Mouse (Mus musculus): ENCODE data around the gene Spns3.

Gene Spns3

DNA sequence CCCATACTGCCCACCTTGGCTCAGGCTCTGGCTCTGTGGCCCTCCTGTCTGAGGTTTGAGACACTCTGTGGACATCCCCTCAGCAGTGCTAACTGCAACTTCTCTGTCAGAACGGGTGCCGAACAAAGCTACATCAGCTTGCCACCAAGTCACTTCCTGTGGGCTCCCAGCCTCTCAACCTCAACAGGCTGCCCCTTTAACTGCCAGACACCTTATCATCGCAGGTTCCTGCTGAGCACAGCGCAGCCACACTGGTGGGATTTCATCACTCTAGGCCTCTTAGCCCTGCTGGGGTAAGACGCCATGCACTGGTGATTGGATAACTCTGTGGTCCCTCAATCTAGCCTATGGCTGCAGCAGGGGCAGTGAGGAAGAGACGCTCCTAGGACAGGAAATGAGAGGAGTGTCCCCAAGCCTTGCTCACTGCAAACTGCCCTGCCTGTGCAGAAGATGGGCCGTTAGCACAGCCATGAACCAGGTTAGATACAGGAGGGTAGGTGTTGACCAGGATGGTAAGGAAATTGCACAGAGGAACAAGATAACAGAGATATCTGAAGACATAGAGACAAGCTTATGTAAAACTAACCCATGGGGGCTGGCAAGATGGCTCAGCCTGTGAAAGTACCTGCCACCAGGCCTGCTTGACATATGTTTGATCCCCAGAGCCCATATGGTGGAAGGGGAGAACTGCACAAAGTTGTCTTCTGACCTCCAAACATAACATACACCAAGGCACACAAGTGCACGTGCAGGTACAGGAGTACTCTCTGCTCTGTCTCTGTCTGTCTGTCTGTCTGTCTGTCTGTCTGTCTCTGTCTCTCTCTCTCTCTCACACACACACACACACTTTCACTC, at the start of gene Spns3:
Gene Spns3 (minus strand): TSS at position 373 of the 855 bp plus-strand sequence.
- DNase-seq = no peak

DNA sequence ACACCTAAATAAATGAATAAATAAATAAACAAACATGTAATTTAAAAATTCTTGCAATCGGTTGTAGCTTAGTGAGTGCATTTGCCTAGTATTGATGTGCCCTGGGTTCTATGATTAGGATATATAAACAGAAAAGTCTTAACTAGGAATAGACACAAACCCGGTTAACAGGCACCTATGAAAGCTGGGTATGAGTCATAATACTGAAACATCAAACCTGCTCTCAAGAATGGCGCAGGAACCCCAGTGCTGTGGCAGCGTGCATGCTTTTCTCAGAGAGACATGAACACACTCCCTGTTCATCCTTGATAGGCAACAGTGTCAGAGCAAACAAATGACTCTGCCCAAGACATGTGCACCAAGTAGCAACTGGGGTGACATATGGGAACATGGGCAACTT, 47.5 kb upstream of the Spns3 start:
- DNase-seq = no peak

DNA sequence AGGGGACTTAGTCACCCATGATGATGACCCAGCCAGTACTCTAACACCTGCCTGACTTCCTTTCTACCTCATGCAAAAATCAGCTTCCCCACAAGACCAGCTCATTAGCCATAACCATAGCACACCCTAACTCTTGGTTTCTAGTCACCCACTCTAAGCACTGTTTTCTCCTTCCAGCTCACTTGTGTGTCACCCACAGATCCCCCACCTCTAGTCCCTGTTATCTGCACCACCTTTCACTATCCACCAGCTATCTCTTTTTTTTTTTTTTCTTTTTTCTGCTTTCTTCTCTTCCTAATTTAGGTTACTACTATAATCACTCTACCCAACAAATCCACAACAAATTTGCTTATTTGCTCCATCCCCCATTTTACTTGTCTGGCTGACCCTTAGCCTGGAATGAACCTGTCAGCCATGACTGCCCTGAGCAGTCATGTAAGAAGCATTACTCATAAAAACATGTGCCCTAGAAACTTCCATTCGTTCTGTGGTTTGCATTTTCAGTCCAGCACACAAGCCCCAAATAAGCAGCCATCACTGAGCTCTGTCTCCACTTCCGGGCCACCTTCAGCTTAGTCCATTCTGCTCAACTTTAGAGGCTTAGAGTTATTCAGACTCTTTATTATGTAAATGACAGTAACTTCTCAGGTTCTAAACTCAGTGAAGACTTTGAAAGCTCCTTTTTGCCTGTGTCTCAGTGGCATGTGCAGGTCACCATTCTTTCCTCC, 44.9 kb upstream of the Spns3 start:
- DNase-seq = no peak

- DNase-seq = no peak
Observed at GRCm38 (mm10) chr11:72587537-72588233, 37.4 kb upstream of the Spns3 start.

- DNase-seq = no peak
Observed at GRCm38 (mm10) chr11:72586570-72586969, 36.3 kb upstream of the Spns3 start.

DNA sequence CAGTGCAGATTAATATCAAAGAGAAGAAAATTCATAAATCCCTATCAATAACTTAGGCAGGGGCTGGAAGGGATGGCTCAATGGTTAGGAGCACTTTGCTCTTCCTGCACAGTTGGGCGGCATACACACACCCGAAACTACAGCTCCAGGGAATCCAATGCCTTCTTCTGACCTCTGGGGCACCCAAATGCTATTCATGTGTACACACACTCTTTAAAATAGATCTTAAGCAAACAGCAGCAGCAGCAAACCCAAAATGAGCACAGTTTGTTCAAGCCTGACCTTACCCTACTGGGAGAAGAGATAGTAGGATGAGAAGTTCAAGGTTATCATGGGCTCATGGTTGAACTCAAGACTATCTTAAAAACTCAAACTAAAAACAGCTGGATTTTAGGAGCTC, 32.8 kb upstream of the Spns3 start:
- no peak for DNase-seq

- DNase-seq = no peak
Observed at GRCm38 (mm10) chr11:72582448-72582705, 32.1 kb upstream of the Spns3 start.

DNA sequence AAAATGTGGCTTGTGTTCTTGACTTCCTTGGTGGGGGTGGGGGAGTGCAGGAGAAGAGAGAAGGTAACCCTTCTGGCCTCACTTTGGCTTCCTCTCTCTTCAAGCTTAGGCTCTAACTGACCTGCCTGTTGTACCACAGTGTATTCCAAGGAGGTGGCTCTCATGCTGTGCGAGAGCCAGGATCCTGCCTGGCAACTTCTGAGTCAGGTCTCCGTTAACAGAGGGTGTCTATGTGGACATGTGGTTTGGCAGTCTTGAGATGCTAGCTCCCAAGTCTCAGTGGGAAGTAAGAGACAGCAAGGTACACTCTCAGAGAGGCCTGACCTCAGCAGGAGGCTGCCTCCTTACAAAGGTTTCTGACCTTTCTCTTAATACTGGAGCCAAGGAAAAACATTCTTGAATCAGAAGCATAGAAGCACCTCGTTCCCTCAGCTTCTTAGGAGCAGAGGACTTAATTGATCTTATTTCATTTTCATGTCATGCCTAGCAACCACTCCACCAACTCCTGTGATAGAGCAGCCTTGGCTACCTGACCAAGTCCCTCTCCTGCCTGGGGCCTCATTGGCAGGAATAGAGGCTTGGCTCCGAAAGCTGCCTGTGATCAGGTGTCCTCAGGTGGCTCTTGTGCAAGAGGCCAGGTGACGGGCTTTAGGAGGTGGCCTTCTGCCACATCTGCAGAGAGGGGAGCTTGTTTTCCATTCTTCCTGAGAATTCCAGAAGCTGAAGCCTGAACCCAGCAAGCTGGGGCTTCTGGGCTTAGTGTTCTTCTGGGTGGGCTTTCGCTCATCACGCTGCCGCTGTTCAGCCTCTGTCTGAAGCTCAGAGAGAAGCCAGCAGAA, 31.5 kb upstream of the Spns3 start:
- DNase-seq = no peak

DNA sequence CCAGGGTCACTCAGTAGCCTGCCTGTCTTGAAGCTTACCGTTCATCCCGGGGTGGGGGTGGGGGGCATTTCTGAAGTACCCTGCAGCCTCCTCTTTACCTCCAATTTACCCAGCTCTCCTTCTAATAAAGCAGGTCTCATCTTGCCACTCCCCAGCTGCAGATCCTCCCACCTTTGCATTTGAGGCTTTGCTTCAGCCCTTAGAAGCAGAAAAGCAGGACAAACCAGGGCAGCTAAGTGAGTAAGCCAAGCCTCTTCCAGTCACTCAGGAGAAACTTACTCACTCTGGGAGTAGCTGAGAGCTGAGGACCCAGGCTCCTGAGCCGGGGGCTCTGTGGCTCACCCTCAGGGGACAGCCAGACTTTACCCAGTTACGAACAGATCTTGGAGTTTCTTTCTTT, 28.2 kb upstream of the Spns3 start:
- no peak for DNase-seq

DNA sequence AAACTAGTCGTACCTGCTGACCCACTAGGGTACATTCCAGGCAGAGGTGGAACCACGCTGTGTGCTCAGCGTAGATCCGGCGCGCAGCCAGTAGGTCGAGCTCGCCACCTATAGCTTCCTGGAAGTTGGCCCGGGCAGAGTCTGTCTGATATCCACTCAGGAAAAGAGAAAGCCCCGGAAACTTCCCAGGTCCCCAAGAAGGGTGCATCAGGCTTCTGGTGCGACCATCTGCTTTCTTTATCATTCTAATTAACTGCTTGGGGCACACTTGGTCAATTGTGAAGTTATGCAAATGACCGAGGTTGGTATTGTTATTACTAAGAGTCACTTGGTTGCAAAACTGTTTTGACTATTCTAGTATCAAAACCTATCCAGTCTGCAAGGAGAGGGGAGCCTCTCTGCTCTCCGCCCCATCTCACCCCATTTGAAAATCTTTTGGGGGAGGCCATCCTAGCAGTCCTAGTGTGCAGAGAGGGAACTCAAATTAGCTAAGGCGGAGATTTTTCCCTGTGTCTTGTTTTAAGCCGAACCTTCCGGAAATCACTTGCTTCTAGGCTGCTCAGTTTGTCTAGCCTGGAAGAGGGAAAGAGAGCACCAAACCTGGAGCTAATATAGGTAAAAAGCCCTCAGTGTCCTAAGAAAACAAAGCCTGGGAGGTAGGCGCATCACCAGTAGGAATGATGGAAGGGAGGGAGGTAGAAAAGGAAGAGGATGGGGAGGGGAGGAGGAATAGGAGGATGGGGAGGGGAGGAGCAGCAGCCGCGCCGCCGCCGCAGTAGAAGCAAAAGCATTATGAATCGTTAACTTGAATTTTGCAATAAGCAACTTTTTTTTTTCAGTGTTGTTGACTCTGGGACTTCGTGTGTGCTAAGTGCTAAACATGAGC, 26.4 kb upstream of the Spns3 start:
- no peak for DNase-seq

GRCm38 (mm10) chr11:72576111-72576465, 25.8 kb upstream of the Spns3 start:
- no peak for DNase-seq

DNA sequence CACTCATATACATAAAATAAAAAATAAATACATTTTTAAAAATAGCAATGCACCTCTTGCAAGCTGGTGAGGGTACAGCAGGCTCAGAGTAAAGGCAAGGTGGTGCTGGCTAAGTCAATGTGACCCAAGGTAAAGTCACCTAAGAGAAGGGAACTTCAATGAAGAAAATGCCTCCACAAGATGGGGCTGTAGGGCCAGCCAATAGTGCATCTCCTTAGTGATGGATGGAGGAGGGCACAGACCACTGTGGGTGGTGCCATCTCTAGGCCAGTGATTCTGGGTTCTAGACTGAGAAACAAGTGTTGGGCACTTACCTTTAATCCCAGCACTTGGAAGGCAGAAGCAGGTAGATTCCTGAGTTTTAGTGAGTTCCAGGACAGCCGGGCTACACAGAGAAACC, 23.5 kb upstream of the Spns3 start:
- DNase-seq = no peak

DNA sequence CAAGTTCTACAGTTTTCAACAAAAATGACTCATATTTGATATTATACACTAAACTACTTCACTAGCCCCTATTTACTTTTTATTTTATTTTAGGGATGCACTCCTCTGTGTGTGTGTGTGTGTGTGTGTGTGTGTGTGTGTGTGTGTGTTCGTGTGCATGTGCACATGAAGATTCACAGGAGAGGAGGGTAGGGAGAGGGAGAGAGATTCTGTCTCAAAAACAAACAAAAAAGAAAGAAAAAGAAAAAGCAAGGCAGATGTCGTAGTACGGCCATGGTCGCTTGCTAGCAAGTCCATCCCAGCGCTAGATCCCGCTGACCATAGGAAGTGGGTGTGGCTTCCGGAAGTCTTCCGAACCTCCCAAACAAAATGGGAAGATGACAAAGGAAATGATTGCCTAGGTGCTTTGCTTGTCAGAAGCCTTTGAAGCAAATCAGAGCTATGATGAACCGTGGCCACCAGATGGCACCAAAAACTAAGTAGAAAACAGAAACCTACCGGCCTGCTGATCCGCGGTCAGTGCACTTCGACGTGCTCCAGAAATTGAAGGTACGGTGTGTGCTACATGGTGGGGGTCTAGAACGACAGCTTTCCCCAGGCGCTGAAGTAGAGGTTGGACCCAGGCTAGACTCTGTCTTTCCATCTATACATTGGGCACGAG, 20.1 kb upstream of the Spns3 start:
- peak; percentile 80 for DNase-seq

- no peak for DNase-seq
Observed at GRCm38 (mm10) chr11:72569671-72570318, 19.5 kb upstream of the Spns3 start.

- DNase-seq = no peak
Observed at GRCm38 (mm10) chr11:72569051-72569450, 18.7 kb upstream of the Spns3 start.

GRCm38 (mm10) chr11:72566816-72567338, 16.6 kb upstream of the Spns3 start:
- DNase-seq = no peak

DNA sequence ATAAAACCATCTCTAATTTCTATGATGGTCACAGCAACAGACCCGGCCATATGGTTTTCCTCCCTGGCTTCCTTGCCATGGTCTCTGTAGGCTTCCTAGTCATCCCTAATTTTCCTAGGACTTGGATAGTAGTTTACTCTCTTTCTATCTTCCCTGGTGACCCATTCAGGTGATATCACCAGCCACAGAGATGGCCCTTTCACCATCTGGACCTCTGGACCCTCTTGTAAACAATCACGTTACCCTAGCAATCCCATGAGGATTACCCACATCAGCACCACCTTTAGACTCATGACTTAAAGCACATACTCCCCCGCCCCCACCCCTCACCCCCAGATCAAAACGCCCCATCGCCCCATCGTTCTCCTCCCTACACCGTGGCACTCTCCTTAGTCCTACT, 16.0 kb upstream of the Spns3 start:
- no peak for DNase-seq

DNA sequence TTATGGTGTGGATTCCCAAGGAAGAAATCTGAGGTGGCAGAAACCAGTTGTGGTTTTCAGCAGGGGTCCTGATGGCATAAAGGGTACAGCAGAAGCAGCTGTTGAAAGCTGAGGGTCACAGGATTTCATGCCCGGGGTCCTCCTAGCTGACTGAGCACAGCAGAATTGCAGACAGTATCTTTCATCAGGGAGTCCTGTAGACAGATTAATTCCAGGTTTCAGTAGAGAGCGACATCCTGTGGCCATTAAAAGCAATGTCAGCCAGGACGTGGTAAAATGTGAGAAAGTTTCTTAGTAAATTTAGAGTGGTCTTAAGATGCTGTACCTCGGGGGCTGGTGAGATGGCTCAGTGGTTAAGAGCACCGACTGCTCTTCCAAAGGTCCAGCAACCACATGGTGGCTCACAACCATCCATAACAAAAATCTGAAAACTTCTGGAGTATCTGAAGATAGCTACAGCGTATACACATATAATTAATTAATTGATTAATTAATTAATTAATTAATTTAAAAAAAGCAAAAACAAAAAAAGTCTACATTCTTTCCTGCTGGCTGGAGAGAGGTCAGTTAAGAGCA, 14.0 kb upstream of the Spns3 start:
- DNase-seq = no peak

DNA sequence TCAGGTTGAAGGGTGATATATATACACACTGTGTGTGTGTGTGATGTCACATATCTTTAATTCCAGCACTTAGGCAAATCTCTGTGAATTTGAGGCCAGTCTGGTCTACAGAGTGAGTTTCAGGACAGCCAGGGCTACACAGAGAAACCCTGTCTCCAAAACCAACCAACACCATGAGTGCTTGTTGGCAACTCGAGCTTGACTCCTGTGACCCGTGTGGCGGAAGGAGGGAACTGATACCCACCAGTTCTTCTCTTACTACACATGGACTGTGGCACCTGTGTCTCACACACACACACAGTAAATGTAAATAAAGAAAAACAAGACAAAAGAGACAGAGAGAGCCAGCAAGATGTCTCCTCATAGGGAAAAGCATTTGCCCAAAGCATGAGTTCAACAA, 10.4 kb upstream of the Spns3 start:
- no peak for DNase-seq

- no peak for DNase-seq
Observed at GRCm38 (mm10) chr11:72558155-72558554, 7.8 kb upstream of the Spns3 start.
